Mouse (Mus musculus) hindbrain, embryonic 16.5 days (tissue): ENCODE measurements at regions not wholly inside any gene's neighbourhood (a gene's known extent, or its start where the extent isn't known, plus 50 kb on each side); places are given as distances from the start of the nearest gene placed in this dataset.
A peak's percentile ranks its signal among the peaks of the same experiment; 100 is the strongest.

Experiments
- ATAC-seq: fragments of 200-750 bp; cut with Nextera tagmentation; 2 replicates; pipeline ENCODE4 v1.8.0; 2017; ENCODE audit warnings: moderate TSS enrichment, moderate library complexity
- H3K27ac ChIP-seq: fragments of 300-500 bp; sonication (generic); 2 replicates; pipeline ENCODE4 v1.5.1; 2014; ENCODE audit warnings: low read depth, mild to moderate bottlenecking, control low read depth, low read length, moderate library complexity
- H3K27me3 ChIP-seq: fragments of 300-500 bp; sonication (generic); replicated peaks from 2 replicates; pipeline ENCODE4 v1.6.1; 2014; ENCODE audit warnings: low read length; ENCODE audit not compliant: control insufficient read depth, insufficient read depth
- H3K36me3 ChIP-seq: fragments of 300-500 bp; sonication (generic); 2 replicates; pipeline ENCODE4 v1.6.1; 2014; ENCODE audit warnings: mild to moderate bottlenecking, low read length, moderate library complexity, mixed read lengths; ENCODE audit not compliant: control insufficient read depth, insufficient read depth
- H3K4me1 ChIP-seq: fragments of 300-500 bp; sonication (generic); 2 replicates; pipeline ENCODE4 v1.6.1; 2014; ENCODE audit warnings: low read depth, low read length; ENCODE audit not compliant: control insufficient read depth, insufficient read depth
- H3K4me2 ChIP-seq: fragments of 300-500 bp; sonication (generic); 2 replicates; pipeline ENCODE4 v1.6.1; 2014; ENCODE audit warnings: mild to moderate bottlenecking, low read length, control low read depth, moderate library complexity
- H3K4me3 ChIP-seq: fragments of 300-500 bp; sonication (generic); 2 replicates; pipeline ENCODE4 v1.5.1; 2014; ENCODE audit warnings: mild to moderate bottlenecking, low read length, control low read depth, moderate library complexity
- H3K9ac ChIP-seq: fragments of 300-500 bp; sonication (generic); 2 replicates; pipeline ENCODE4 v1.6.1; 2014; ENCODE audit warnings: low read depth, mild to moderate bottlenecking, control low read depth, low read length, moderate library complexity
- H3K9me3 ChIP-seq: fragments of 300-500 bp; sonication (generic); 2 replicates; pipeline ENCODE4 v1.6.1; 2014; ENCODE audit warnings: mild to moderate bottlenecking, low read length, moderate library complexity; ENCODE audit not compliant: control insufficient read depth
- WGBS: fragments of 180-500 bp; shearing (Covaris S2); extraction: QIAGEN DNeasy Blood & Tissue Kit; methylation state at CpG from one replicate; pipeline ENCODE4 v1.1.7; 2014; 5-methylcytosine and 5-hydroxymethylcytosine counted together

DNA sequence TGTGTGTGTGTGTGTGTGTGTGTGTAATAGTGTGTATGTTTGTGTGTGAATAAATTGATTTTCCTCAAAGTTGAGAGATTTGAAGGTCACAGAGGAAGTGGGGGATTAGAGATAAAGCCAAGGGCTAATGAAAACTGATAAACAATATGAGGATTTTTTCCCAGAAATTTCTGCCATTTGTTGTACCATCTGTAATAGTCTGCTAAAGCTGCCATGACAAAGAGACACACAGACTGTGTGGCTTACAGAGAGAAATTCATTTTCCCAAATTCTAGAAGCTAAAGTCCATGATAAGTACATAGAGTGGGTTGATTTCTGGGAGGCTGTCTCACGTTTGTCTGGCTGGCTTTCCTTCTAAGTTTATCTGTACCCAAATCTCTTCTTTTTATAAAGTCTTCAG lies 259.6 kb downstream of the Ndufa4 start:
- Histone ChIP-seq H3K4me2 (no peak overlapping the region), H3K27me3 (no peaks in the 10 kb centered on the region), H3K9me3 (no peaks in the 10 kb centered on the region), H3K36me3 (no peaks in the 10 kb centered on the region), H3K9ac (no peak overlapping the region), H3K27ac (no peak overlapping the region), H3K4me3 (no peak overlapping the region), H3K4me1 (no peaks in the 10 kb centered on the region)
- 63% methylated on average over 1 of the region's 1 CpGs for WGBS
- ATAC-seq: no peak

GRCm38 (mm10) chr6:11613331-11613730 lies 294.0 kb downstream of the Ndufa4 start:
- H3K4me3 ChIP-seq: no peak overlapping the region
- WGBS: 65% methylated on average over 4 of the region's 4 CpGs
- no peak for ATAC-seq

GRCm38 (mm10) chr6:11608214-11608613 lies 299.1 kb downstream of the Ndufa4 start:
- Histone ChIP-seq H3K4me3 (no peak overlapping the region), H3K36me3 (no peaks in the 10 kb centered on the region), H3K27ac (no peak overlapping the region), H3K27me3 (no peaks in the 10 kb centered on the region), H3K9me3 (no peaks in the 10 kb centered on the region), H3K4me2 (no peak overlapping the region), H3K4me1 (no peaks in the 10 kb centered on the region), H3K9ac (no peak overlapping the region)
- ATAC-seq: no peak

More at GRCm38 (mm10) chr6:11613331-11613730, 294.0 kb downstream of the Ndufa4 start:
- Histone ChIP-seq H3K4me2 (no peak overlapping the region), H3K4me1 (no peaks in the 10 kb centered on the region), H3K27ac (no peak overlapping the region), H3K27me3 (no peaks in the 10 kb centered on the region), H3K9ac (no peak overlapping the region), H3K9me3 (no peaks in the 10 kb centered on the region), H3K36me3 (no peaks in the 10 kb centered on the region)

DNA sequence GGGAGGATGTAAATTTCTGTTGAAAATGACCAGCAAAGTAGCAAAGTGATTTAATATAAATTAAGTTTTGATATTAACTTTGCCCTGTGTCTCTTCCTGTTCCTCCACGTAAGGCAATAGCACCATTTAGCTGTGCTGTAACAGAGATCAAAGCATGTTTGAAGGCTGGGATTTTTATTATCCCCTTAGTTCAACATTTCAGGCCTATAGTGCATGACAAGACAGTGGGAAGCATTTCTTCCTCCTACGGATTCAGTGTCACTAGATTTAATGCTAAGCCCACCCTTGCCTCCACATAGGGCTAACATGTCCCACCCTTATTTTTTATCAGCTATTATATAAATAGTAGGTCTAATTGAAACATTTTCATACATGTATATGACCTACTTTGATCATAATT lies 299.6 kb downstream of the Ndufa4 start:
- WGBS: 79% methylated on average over 2 of the region's 2 CpGs
- Histone ChIP-seq H3K9me3 (no peaks in the 10 kb centered on the region), H3K36me3 (no peaks in the 10 kb centered on the region), H3K4me2 (no peak overlapping the region), H3K27me3 (no peaks in the 10 kb centered on the region), H3K27ac (no peak overlapping the region), H3K4me1 (no peaks in the 10 kb centered on the region), H3K4me3 (no peak overlapping the region), H3K9ac (no peak overlapping the region)
- no peak; the same call in 1 of the 2 replicates for ATAC-seq

DNA sequence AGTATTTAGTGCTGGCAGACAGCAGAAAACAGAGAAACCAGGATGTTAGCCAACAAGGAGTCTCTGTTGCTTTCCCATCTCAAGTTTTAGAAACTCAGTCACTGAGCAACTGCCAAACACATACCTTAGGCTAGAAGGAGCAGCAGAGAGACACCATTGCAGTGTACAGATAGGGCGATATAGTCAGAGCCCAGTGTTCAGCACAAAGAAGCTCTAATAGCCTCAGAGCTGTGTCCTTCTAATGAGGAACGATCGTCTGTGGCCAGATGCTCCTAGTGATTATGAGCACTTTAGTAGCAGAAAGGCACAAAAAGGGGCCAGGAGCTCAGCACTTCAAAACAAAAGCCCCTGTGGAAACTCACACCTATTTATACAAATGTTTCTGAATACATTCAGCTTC lies 301.2 kb downstream of the Ndufa4 start:
- Histone ChIP-seq H3K9me3 (no peaks in the 10 kb centered on the region), H3K4me3 (no peak overlapping the region), H3K27ac (no peak overlapping the region), H3K4me2 (no peak overlapping the region), H3K36me3 (no peaks in the 10 kb centered on the region), H3K27me3 (no peaks in the 10 kb centered on the region), H3K4me1 (no peaks in the 10 kb centered on the region), H3K9ac (no peak overlapping the region)
- whole genome bisulfite sequencing: 71% methylated on average over 3 of the region's 3 CpGs
- ATAC-seq: no peak

DNA sequence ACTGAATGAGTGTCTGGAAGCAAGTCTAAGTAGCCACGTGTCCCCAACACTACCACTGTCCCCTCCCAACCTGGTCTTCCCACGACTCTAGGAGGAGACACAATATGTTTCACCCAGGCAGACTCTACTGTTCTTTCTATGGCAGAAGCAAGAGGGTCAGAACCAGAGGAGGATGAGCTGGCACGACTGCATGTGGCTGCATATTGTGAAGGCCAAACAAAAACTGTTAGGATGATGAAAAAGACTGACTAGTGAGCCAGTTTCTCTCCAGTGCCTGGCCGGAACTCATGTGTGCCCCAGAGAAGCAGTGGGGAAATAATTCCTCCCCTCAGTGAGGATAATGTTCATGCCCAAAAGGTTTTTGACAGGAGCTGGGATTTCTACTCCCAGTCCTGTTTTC lies 301.8 kb downstream of the Ndufa4 start:
- 79% methylated on average over 4 of the region's 4 CpGs for WGBS
- Histone ChIP-seq H3K9me3 (no peaks in the 10 kb centered on the region), H3K4me2 (no peak overlapping the region), H3K4me3 (no peak overlapping the region), H3K36me3 (no peaks in the 10 kb centered on the region), H3K27me3 (no peaks in the 10 kb centered on the region), H3K9ac (no peak overlapping the region), H3K4me1 (no peaks in the 10 kb centered on the region), H3K27ac (no peak overlapping the region)
- no peak for ATAC-seq

- 50% methylated on average over 2 of the region's 2 CpGs for WGBS
- no peaks in the 10 kb centered on the region for H3K4me1 ChIP-seq
- ATAC-seq: peak; percentile 80
Measured at GRCm38 (mm10) chr6:11594936-11595335, 312.4 kb downstream of the Ndufa4 start.

GRCm38 (mm10) chr6:11593583-11594271 lies 313.6 kb downstream of the Ndufa4 start:
- Histone ChIP-seq H3K9me3 (no peaks in the 10 kb centered on the region), H3K27ac (no peak overlapping the region), H3K36me3 (no peaks in the 10 kb centered on the region), H3K27me3 (no peaks in the 10 kb centered on the region), H3K4me2 (no peak overlapping the region), H3K9ac (no peak overlapping the region), H3K4me3 (no peak overlapping the region), H3K4me1 (no peaks in the 10 kb centered on the region)
- WGBS: 68% methylated on average over 14 of the region's 14 CpGs
- peak; percentile 81 for ATAC-seq

More at GRCm38 (mm10) chr6:11594936-11595335, 312.4 kb downstream of the Ndufa4 start:
- Histone ChIP-seq H3K27me3 (no peaks in the 10 kb centered on the region), H3K9me3 (no peaks in the 10 kb centered on the region), H3K4me2 (no peak overlapping the region), H3K9ac (no peak overlapping the region), H3K4me3 (no peak overlapping the region), H3K36me3 (no peaks in the 10 kb centered on the region), H3K27ac (no peak overlapping the region)

DNA sequence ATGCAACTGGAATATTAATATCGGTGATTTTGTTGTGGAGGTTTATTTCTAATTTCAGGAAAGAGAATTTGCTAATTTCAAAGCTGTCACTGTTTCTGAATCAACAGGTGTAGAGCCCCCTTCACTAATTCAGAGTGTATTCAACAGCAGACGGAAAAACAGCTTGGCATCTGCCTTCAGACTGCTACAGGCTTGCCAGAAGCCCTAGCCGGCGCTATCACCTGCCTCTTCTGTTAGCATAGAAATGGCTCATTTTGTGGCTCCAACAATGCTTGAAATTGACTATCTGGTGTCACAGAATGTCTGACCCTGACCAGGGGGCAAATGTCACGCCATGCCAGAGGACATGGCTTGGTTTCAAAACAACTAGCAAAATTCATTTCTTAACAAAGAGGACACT lies 331.2 kb downstream of the Ndufa4 start:
- no peaks in the 10 kb centered on the region for H3K9me3 ChIP-seq
- no peaks in the 10 kb centered on the region for H3K36me3 ChIP-seq
- H3K4me3 ChIP-seq: no peak overlapping the region
- no peak overlapping the region for H3K9ac ChIP-seq
- no peak overlapping the region for H3K27ac ChIP-seq
- no peaks in the 10 kb centered on the region for H3K27me3 ChIP-seq
- no peak overlapping the region for H3K4me2 ChIP-seq
- no peak for ATAC-seq
- 78% methylated on average over 5 of the region's 5 CpGs for WGBS
- no peaks in the 10 kb centered on the region for H3K4me1 ChIP-seq

DNA sequence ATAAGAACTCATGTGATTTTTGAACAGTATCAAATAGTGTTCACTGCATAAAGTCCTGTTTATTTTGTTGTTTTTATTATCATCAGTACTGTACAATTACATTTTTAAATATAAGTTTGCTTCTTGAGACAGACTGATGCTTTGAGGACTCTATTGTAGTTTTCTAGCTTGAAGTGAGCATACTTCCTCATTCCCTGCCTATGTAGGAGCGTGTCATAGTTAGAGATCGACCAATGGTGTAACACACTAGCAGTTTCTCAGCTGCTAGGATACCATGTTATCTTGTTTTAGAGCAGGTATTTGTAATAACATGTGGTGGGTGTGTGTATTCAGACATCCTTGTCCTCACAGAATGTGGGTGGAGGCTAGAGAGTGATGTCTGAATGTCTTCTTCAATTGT lies 342.1 kb downstream of the Ndufa4 start:
- 96% methylated on average over 2 of the region's 2 CpGs for WGBS
- Histone ChIP-seq H3K27me3 (no peaks in the 10 kb centered on the region), H3K4me1 (no peaks in the 10 kb centered on the region), H3K4me3 (no peak overlapping the region), H3K27ac (no peak overlapping the region), H3K9me3 (no peaks in the 10 kb centered on the region), H3K4me2 (no peak overlapping the region), H3K9ac (no peak overlapping the region), H3K36me3 (no peaks in the 10 kb centered on the region)
- ATAC-seq: no peak
